Mouse (Mus musculus): ENCODE results near the gene Carmil2. TPM values are rescaled to one million over a fixed set of nuclear protein-coding genes. Genes with fewer than 3 reads are reported as not detected.

Carmil2 gene
- polyA plus RNA-seq, 2 experiments: 0.63 to 2.3 TPM

- DNase-seq (ENCODE audit: low spot score) (no peak), ATAC-seq (ENCODE audit: low FRiP score, low read depth) (no peak)
- H3K27me3 ChIP-seq (ENCODE audit: control insufficient read depth, insufficient read depth, low read length): no peaks in the 10 kb centered on the region
- WGBS: 70% methylated on average over 7 of the region's 7 CpGs
- no peak overlapping the region for H3K27ac ChIP-seq (replicated peaks; ENCODE audit: low read depth, low read length)
- no peak for TF ChIP-seq POLR2A (IDR thresholded peaks at IDR 0.05; ENCODE audit: borderline replicate concordance, extremely low read depth, insufficient read depth, insufficient read length)
- H3K4me3 ChIP-seq (replicated peaks; ENCODE audit: low read length): no peak overlapping the region
- H3K9ac ChIP-seq (ENCODE audit: low read depth, low read length, severe bottlenecking): no peak overlapping the region
- no peaks in the 10 kb centered on the region for H3K9me3 ChIP-seq (ENCODE audit: control insufficient read depth, low read length)
- no peak overlapping the region for H3K4me2 ChIP-seq (replicated peaks; ENCODE audit: low read depth, low read length, severe bottlenecking)
- peaks cover 42% of the 10 kb centered on the region for H3K36me3 ChIP-seq (ENCODE audit: control insufficient read depth, insufficient read depth, low read length)
- peaks cover 5% of the 10 kb centered on the region; the same call in 1 of the 2 replicates for H3K4me1 ChIP-seq (ENCODE audit: control insufficient read depth, insufficient read depth, low read length)
These were observed 749 bp upstream of the Carmil2 start for GRCm38 (mm10) chr8:105685325-105685724.

GRCm38 (mm10) chr8:105686551-105686950 is 477 bp downstream of the Carmil2 start:
- TF ChIP-seq POLR2A (IDR thresholded peaks at IDR 0.05; ENCODE audit: borderline replicate concordance, extremely low read depth, insufficient read depth, insufficient read length): no peak
- no peaks in the 10 kb centered on the region for H3K27me3 ChIP-seq (ENCODE audit: control insufficient read depth, insufficient read depth, low read length)
- ATAC-seq (ENCODE audit: low FRiP score, low read depth) (no peak), DNase-seq (ENCODE audit: low spot score) (no peak)
- 61% methylated on average over 6 of the region's 6 CpGs for WGBS
- no peak overlapping the region for H3K9ac ChIP-seq (ENCODE audit: low read depth, low read length, severe bottlenecking)
- H3K27ac ChIP-seq (replicated peaks; ENCODE audit: low read depth, low read length): no peak overlapping the region
- H3K4me3 ChIP-seq (replicated peaks; ENCODE audit: low read length): no peak overlapping the region
- peaks cover 29% of the 10 kb centered on the region for H3K36me3 ChIP-seq (ENCODE audit: control insufficient read depth, insufficient read depth, low read length)
- H3K4me2 ChIP-seq (replicated peaks; ENCODE audit: low read depth, low read length, severe bottlenecking): no peak overlapping the region
- H3K4me1 ChIP-seq (ENCODE audit: control insufficient read depth, insufficient read depth, low read length): peaks cover 5% of the 10 kb centered on the region; the same call in 1 of the 2 replicates
- no peaks in the 10 kb centered on the region for H3K9me3 ChIP-seq (ENCODE audit: control insufficient read depth, low read length)

- H3K27ac ChIP-seq (replicated peaks; ENCODE audit: low read depth, low read length): no peak overlapping the region
- TF ChIP-seq POLR2A (IDR thresholded peaks at IDR 0.05; ENCODE audit: borderline replicate concordance, extremely low read depth, insufficient read depth, insufficient read length): no peak
- ATAC-seq (ENCODE audit: low FRiP score, low read depth): no peak
- H3K36me3 ChIP-seq (ENCODE audit: control insufficient read depth, insufficient read depth, low read length): peaks cover 20% of the 10 kb centered on the region
- H3K9ac ChIP-seq (ENCODE audit: low read depth, low read length, severe bottlenecking): no peak overlapping the region
- no peak for DNase-seq (ENCODE audit: low spot score)
- 66% methylated on average over 8 of the region's 8 CpGs for WGBS
- H3K4me3 ChIP-seq (replicated peaks; ENCODE audit: low read length): no peak overlapping the region
- no peak overlapping the region for H3K4me2 ChIP-seq (replicated peaks; ENCODE audit: low read depth, low read length, severe bottlenecking)
- no peaks in the 10 kb centered on the region for H3K9me3 ChIP-seq (ENCODE audit: control insufficient read depth, low read length)
- peaks cover 5% of the 10 kb centered on the region; the same call in 1 of the 2 replicates for H3K4me1 ChIP-seq (ENCODE audit: control insufficient read depth, insufficient read depth, low read length)
- no peaks in the 10 kb centered on the region for H3K27me3 ChIP-seq (ENCODE audit: control insufficient read depth, insufficient read depth, low read length)
These were observed 1.4 kb downstream of the Carmil2 start for GRCm38 (mm10) chr8:105687512-105687911.

- ATAC-seq (ENCODE audit: low FRiP score, low read depth): no peak
- TF ChIP-seq POLR2A (IDR thresholded peaks at IDR 0.05; ENCODE audit: borderline replicate concordance, extremely low read depth, insufficient read depth, insufficient read length): no peak
- 74% methylated on average over 14 of the region's 14 CpGs for WGBS
These were observed 2.2 kb downstream of the Carmil2 start for GRCm38 (mm10) chr8:105688242-105688752.

GRCm38 (mm10) chr8:105689256-105689982 is 3.3 kb downstream of the Carmil2 start:
- no peak overlapping the region for H3K27ac ChIP-seq (replicated peaks; ENCODE audit: low read depth, low read length)
- H3K27me3 ChIP-seq (ENCODE audit: control insufficient read depth, insufficient read depth, low read length): no peaks in the 10 kb centered on the region
- peaks cover 13% of the 10 kb centered on the region for H3K4me1 ChIP-seq (ENCODE audit: control insufficient read depth, insufficient read depth, low read length)
- peaks cover under 1% of the 10 kb centered on the region for H3K36me3 ChIP-seq (ENCODE audit: control insufficient read depth, insufficient read depth, low read length)
- H3K4me3 ChIP-seq (replicated peaks; ENCODE audit: low read length): no peak overlapping the region
- no peak overlapping the region for H3K9ac ChIP-seq (ENCODE audit: low read depth, low read length, severe bottlenecking)
- TF ChIP-seq POLR2A (IDR thresholded peaks at IDR 0.05; ENCODE audit: borderline replicate concordance, extremely low read depth, insufficient read depth, insufficient read length): no peak
- no peak overlapping the region for H3K4me2 ChIP-seq (replicated peaks; ENCODE audit: low read depth, low read length, severe bottlenecking)
- no peaks in the 10 kb centered on the region for H3K9me3 ChIP-seq (ENCODE audit: control insufficient read depth, low read length)
- 62% methylated on average over 35 of the region's 35 CpGs for WGBS
- DNase-seq (ENCODE audit: low spot score) (no peak), ATAC-seq (ENCODE audit: low FRiP score, low read depth) (no peak)

More at GRCm38 (mm10) chr8:105688242-105688752, 2.2 kb downstream of the Carmil2 start:
- Histone ChIP-seq H3K4me3 (replicated peaks; ENCODE audit: low read length) (no peak overlapping the region), H3K9ac (ENCODE audit: low read depth, low read length, severe bottlenecking) (no peak overlapping the region), H3K27ac (replicated peaks; ENCODE audit: low read depth, low read length) (no peak overlapping the region), H3K4me1 (ENCODE audit: control insufficient read depth, insufficient read depth, low read length) (peaks cover 5% of the 10 kb centered on the region; the same call in 1 of the 2 replicates), H3K36me3 (ENCODE audit: control insufficient read depth, insufficient read depth, low read length) (peaks cover 12% of the 10 kb centered on the region), H3K9me3 (ENCODE audit: control insufficient read depth, low read length) (no peaks in the 10 kb centered on the region), H3K27me3 (ENCODE audit: control insufficient read depth, insufficient read depth, low read length) (no peaks in the 10 kb centered on the region), H3K4me2 (replicated peaks; ENCODE audit: low read depth, low read length, severe bottlenecking) (no peak overlapping the region)
- no peak for DNase-seq (ENCODE audit: low spot score)
